Mouse (Mus musculus): ENCODE results near the gene Olfr212. TPM values are rescaled to one million over a fixed set of nuclear protein-coding genes. Genes with fewer than 3 reads are reported as not detected.
"Not testable (repeated sequence)": the region's sequence is repeated elsewhere in the genome, so short reads cannot be mapped to it uniquely, and the experiment has no call there.

Gene Olfr212
- under 1 TPM in 1 of 2 experiments, not detected in 1; 0.17 TPM for total RNA-seq (2021)
- long read RNA-seq, experiment 1 = 0 reads
- long read RNA-seq, experiment 2 = 0 reads

- DNase-seq (ENCODE audit: low spot score in 2 of 2) = not testable (repeated sequence)
Measured at GRCm38 (mm10) chr6:116506302-116507003, at the start of gene Olfr212. Gene Olfr212 (plus strand): TSS chr6:116506516.

- DNase-seq (ENCODE audit: low spot score in 2 of 2) = no peak
Measured at GRCm38 (mm10) chr6:116458728-116459127, 47.6 kb upstream of the Olfr212 start.

DNA sequence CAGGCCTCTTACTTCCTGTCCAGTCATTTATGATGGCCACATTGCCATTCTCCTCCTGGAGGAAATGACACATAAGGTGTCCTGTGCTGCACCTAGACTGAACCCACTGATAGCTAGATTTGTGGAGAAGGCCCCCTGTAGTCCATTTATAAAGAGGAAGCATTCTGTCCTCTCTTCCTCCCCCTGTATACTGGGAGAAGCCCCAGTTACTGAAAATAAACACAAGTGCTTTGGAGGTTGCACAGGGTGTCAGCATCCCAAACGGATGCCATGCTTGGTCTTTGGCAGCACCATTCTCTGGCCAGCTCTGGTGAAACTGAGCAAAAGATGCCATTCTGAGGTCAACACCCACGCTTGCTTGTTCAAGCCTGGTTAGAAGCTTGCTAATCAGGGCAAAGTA is 47.1 kb upstream of the Olfr212 start:
- DNase-seq (ENCODE audit: low spot score in 2 of 2) = no peak

- no peak for DNase-seq (ENCODE audit: low spot score in 2 of 2)
Measured at GRCm38 (mm10) chr6:116460544-116461283, 45.6 kb upstream of the Olfr212 start, which contains the start of gene Alox5. Gene Alox5 (minus strand): TSS chr6:116461178.

DNA sequence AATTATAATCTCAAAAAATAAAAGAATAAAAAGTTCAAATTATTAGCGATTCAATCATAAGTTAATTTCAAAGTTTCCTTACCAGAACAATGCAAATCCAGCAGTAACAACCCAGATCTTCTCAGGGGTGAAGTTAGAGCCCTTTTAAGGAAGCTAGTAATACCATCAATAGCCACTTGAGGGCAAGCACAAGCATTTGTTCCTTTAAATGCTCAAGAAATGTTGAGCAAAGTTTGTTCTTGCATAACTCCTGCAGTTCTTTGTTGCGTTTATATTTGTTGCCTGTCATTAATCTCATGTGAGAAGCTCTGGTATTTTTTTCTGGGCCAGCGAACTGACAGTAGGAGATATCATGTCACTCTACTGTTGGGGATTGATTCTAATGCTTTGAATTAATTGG is 38.2 kb upstream of the Olfr212 start:
- DNase-seq (ENCODE audit: low spot score in 2 of 2) = no peak

DNA sequence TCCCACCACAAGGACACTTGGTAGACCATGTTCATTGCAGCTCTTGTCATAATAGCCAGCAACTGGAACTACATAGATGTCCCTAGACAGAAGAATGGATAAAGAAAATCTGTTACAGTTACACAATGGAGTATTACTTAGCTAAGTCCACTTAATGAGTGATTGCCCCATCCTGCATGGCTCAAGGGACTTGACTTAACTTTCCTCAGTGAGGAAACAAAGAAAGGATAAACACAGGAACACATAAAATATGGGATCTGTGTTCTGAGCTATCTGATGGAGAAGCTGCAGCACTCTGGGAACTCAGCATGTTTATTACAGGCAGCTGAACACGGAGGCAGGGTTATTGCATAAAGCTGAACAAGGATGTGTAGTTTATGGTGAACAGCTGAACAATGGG is 21.2 kb upstream of the Olfr212 start:
- no peak for DNase-seq (ENCODE audit: low spot score in 2 of 2)

DNA sequence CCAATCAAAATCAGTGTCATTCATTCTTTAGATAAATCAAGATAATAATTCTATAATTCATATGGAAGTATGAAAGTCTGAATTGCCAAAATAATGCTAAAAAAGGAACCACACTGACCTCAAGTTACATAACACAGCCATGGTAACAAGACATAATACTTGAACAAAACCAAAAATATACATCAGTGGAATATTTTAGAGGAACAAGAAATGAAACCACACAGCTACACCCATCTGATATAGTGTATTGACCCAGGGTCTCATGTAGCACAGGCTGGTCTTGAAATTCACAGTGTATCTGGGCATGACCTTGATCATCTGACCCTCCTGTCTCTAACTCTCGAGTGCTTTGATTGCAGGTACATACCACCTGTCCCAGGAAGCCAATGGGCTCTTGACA is 19.5 kb upstream of the Olfr212 start:
- no peak for DNase-seq (ENCODE audit: low spot score in 2 of 2)

DNA sequence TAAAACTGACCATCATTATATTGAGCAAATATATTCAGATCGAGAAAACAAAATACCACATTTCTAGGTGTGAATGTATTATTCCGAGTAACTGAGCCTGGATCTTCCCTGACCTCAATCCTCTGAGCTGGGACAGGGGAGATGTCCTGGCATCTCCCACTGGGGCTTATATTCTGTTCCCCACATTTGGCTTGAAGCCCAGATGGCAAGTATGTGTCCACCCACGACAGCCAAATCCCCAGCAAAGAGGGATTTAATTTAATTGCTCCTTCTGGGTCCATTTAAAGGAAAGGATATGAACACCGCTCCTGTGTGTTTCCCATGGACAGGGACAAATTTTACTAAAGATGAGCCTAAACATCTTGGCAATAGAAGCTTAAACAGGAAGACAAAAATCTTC is 17.5 kb upstream of the Olfr212 start, which contains the start of gene Olfr211:
Gene Olfr211, plus strand, starts transcription at position 301 of the 400 bp plus-strand sequence.
- DNase-seq (ENCODE audit: low spot score in 2 of 2) = no peak

GRCm38 (mm10) chr6:116493742-116494141 is 12.6 kb upstream of the Olfr212 start:
- no peak for DNase-seq (ENCODE audit: low spot score in 2 of 2)

DNA sequence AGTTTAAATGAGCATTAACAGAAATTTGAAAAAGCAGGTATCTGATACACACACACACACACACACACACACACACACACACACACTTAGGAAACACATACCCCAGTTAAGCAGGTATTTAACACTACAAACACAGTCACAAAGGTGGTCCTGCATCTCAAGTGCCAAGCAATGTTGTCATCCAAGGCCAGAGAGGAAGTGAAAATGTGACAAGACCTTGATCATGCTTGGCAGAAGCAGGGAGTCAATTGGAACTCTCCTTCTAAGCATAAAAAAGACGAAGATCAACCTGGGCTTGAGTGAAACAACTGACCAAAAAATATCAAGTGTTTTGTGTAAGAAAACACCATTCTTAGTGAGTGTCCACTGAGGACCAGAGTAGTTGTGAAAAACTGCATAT is 10.4 kb upstream of the Olfr212 start:
- DNase-seq (ENCODE audit: low spot score in 2 of 2) = no peak

DNA sequence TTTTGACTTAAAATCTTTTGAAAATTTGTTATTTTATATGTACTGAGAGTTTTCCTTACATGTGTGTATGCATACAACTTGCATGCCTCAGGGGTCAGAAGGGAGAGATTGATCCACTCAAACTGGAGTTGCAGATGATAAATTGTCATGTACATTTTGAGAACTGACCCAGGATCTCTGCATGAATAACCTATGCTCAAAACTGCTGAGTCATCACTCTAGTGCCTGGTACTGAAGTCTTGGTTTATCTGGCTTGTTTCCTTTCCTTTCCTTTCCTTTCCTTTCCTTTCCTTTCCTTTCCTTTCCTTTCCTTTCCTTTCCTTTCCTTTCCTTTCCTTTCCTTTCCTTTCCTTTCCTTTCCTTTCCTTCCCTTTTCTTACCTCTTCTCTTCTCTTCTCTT is 8.5 kb downstream of the Olfr212 start:
- DNase-seq (ENCODE audit: low spot score in 2 of 2) = no peak

GRCm38 (mm10) chr6:116538156-116538555 is 31.8 kb downstream of the Olfr212 start, which contains the start of gene Olfr213:
Gene Olfr213 (plus strand): TSS chr6:116538456.
- no peak for DNase-seq (ENCODE audit: low spot score in 2 of 2)

DNA sequence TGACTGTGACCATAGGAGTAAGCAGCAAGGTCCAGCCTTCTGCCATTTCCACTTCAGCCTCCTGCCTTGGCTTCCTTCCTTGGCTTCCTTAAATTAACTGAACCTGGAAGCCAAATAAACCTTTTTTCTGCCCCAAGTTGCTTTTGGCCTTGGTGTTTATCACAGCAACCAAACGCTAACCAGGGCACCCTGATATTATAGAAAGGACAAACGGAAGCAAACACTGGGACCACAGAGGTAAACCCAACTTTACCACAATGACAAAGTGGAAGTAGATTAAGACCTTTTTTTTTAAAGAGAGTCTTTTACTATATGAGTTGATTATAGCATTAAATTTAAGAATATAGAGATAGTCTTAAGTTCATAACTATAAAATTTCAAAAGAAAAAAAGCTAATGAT is 36.2 kb downstream of the Olfr212 start:
- no peak for DNase-seq (ENCODE audit: low spot score in 2 of 2)

GRCm38 (mm10) chr6:116550841-116551240 is 44.5 kb downstream of the Olfr212 start, which contains the start of gene Gm5580:
Gene Gm5580 (plus strand): TSS chr6:116551141.
- DNase-seq (ENCODE audit: low spot score in 2 of 2) = not testable (repeated sequence)

GRCm38 (mm10) chr6:116553935-116554334 is 47.6 kb downstream of the Olfr212 start, which contains the start of gene Olfr214:
Gene Olfr214 (plus strand): TSS chr6:116554235.
- no peak for DNase-seq (ENCODE audit: low spot score in 2 of 2)

DNA sequence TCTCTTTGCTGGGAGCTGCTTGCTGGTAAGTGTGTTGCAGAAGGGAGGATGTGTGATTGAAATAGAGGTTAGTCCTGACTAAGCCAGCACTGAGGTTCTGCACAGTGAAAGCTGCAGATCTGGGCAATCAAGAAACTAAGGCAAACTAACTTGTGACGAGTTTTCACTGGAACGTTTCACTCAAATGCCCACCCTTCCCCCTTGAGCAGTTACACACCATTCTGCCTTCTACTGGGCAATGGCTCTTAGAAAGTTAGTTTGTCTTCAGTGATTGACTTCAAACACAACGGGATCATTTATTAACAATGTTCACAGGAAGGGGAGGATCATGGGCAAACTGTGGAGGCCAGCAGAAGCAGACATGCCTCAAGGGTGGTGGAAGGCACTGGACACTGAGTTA is 48.6 kb downstream of the Olfr212 start:
- DNase-seq (ENCODE audit: low spot score in 2 of 2) = no peak

Other genes starting within 250 kb of the Olfr212 start
- 1 to 10 TPM; 6.0 to 7.2 TPM for gene Zfand4, start 242.3 kb upstream of the Olfr212 start, total RNA-seq (2021)
- gene March8, start 168.5 kb upstream of the Olfr212 start, total RNA-seq (2021) = 10 to 100 TPM; 80.1 to 98.6 TPM
- gene Alox5, start 45.3 kb upstream of the Olfr212 start, total RNA-seq (2021) = 1 to 10 TPM; 1.1 to 3.5 TPM
- not detected for gene Olfr211, start 17.4 kb upstream of the Olfr212 start, total RNA-seq (2021)
- gene Olfr213, start 31.9 kb downstream of the Olfr212 start, total RNA-seq (2021) = not detected
- gene Gm5580, start 44.6 kb downstream of the Olfr212 start, total RNA-seq (2021) = 1 to 10 TPM; 4.0 to 5.7 TPM
- not detected for gene Olfr214, start 47.7 kb downstream of the Olfr212 start, total RNA-seq (2021)
- gene Olfr215, start 77.7 kb downstream of the Olfr212 start, total RNA-seq (2021) = not detected
- gene Zfp422, start 122.5 kb downstream of the Olfr212 start, total RNA-seq (2021) = 10 to 100 TPM; 32.3 to 37.3 TPM
- 10 to 100 TPM in 1 of 2 experiments, 1 to 10 TPM in 1; 7.1 to 13.3 TPM for gene Depp1, start 144.1 kb downstream of the Olfr212 start, total RNA-seq (2021)
- gene Rassf4, start 167.4 kb downstream of the Olfr212 start, total RNA-seq (2021) = 1 to 10 TPM; 5.7 to 7.7 TPM
- 1 to 10 TPM in 1 of 2 experiments, under 1 TPM in 1; 0.59 to 4.6 TPM for gene Tmem72, start 210.4 kb downstream of the Olfr212 start, total RNA-seq (2021)

Measured in adrenal gland, postnatal 4 days (tissue).